Mouse (Mus musculus) hindbrain, embryonic 16.5 days (tissue): ENCODE results near the gene Olfr1313. TPM values are rescaled to one million over a fixed set of nuclear protein-coding genes. Genes with fewer than 3 reads are reported as not detected.
"Not testable (repeated sequence)": the region's sequence is repeated elsewhere in the genome, so short reads cannot be mapped to it uniquely, and the experiment has no call there.

Experiments
- ATAC-seq: fragments of 200-750 bp; cut with Nextera tagmentation; 2 replicates; pipeline ENCODE4 v1.8.0; 2017; ENCODE audit warnings: moderate TSS enrichment, moderate library complexity
- H3K27ac ChIP-seq: fragments of 300-500 bp; sonication (generic); 2 replicates; pipeline ENCODE4 v1.5.1; 2014; ENCODE audit warnings: low read depth, mild to moderate bottlenecking, control low read depth, low read length, moderate library complexity
- H3K27me3 ChIP-seq: fragments of 300-500 bp; sonication (generic); replicated peaks from 2 replicates; pipeline ENCODE4 v1.6.1; 2014; ENCODE audit warnings: low read length; ENCODE audit not compliant: control insufficient read depth, insufficient read depth
- H3K36me3 ChIP-seq: fragments of 300-500 bp; sonication (generic); 2 replicates; pipeline ENCODE4 v1.6.1; 2014; ENCODE audit warnings: mild to moderate bottlenecking, low read length, moderate library complexity, mixed read lengths; ENCODE audit not compliant: control insufficient read depth, insufficient read depth
- H3K4me1 ChIP-seq: fragments of 300-500 bp; sonication (generic); 2 replicates; pipeline ENCODE4 v1.6.1; 2014; ENCODE audit warnings: low read depth, low read length; ENCODE audit not compliant: control insufficient read depth, insufficient read depth
- H3K4me2 ChIP-seq: fragments of 300-500 bp; sonication (generic); 2 replicates; pipeline ENCODE4 v1.6.1; 2014; ENCODE audit warnings: mild to moderate bottlenecking, low read length, control low read depth, moderate library complexity
- H3K4me3 ChIP-seq: fragments of 300-500 bp; sonication (generic); 2 replicates; pipeline ENCODE4 v1.5.1; 2014; ENCODE audit warnings: mild to moderate bottlenecking, low read length, control low read depth, moderate library complexity
- H3K9ac ChIP-seq: fragments of 300-500 bp; sonication (generic); 2 replicates; pipeline ENCODE4 v1.6.1; 2014; ENCODE audit warnings: low read depth, mild to moderate bottlenecking, control low read depth, low read length, moderate library complexity
- H3K9me3 ChIP-seq: fragments of 300-500 bp; sonication (generic); 2 replicates; pipeline ENCODE4 v1.6.1; 2014; ENCODE audit warnings: mild to moderate bottlenecking, low read length, moderate library complexity; ENCODE audit not compliant: control insufficient read depth
- WGBS: fragments of 180-500 bp; shearing (Covaris S2); extraction: QIAGEN DNeasy Blood & Tissue Kit; methylation state at CpG from one replicate; pipeline ENCODE4 v1.1.7; 2014; 5-methylcytosine and 5-hydroxymethylcytosine counted together
- polyA plus RNA-seq: library from polyadenylated mRNA; unstranded; fragments of >200 nt; fragmentation: Nextera tagmentation; extraction: Ambion mirVana; gene quantifications from 2 replicates; pipeline ENCODE4 v1.2.1, GENCODE M21; 2015

Olfr1313 gene
- polyA plus RNA-seq = not detected in 2 replicates

- no peak within 1 kb of the TSS for H3K4me3 ChIP-seq
- no peaks in the 10 kb centered on the region for H3K4me1 ChIP-seq
- no peaks in the 10 kb centered on the region for H3K27me3 ChIP-seq
- no peak for ATAC-seq
- H3K9ac ChIP-seq = no peak within 1 kb of the TSS
- H3K9me3 ChIP-seq = no peaks in the 10 kb centered on the region
- H3K4me2 ChIP-seq = no peak within 1 kb of the TSS
- H3K27ac ChIP-seq = no peak within 1 kb of the TSS
- no peaks in the 10 kb centered on the region for H3K36me3 ChIP-seq
These were observed at the start of gene Olfr1313 for GRCm38 (mm10) chr2:112077743-112078142. TSS of gene Olfr1313 (minus strand) at chr2:112077843.

- no peaks in the 10 kb centered on the region for H3K4me1 ChIP-seq
- H3K4me2 ChIP-seq = no peak within 1 kb of the TSS
- no peaks in the 10 kb centered on the region for H3K36me3 ChIP-seq
- no peak within 1 kb of the TSS for H3K4me3 ChIP-seq
- no peaks in the 10 kb centered on the region for H3K9me3 ChIP-seq
- WGBS = 77% methylated on average over 1 of the region's 1 CpGs
- no peak within 1 kb of the TSS for H3K9ac ChIP-seq
- no peaks in the 10 kb centered on the region for H3K27me3 ChIP-seq
- H3K27ac ChIP-seq = no peak within 1 kb of the TSS
- no peak for ATAC-seq
These were observed 37.7 kb upstream of the Olfr1313 start, which contains the start of gene Olfr1315-ps1 for GRCm38 (mm10) chr2:112115340-112115739. TSS of gene Olfr1315-ps1 (minus strand) at chr2:112115440.

- no peak for ATAC-seq
- no peaks in the 10 kb centered on the region for H3K4me1 ChIP-seq
- H3K27me3 ChIP-seq = no peaks in the 10 kb centered on the region
- H3K36me3 ChIP-seq = no peaks in the 10 kb centered on the region
- H3K9me3 ChIP-seq = no peaks in the 10 kb centered on the region
- H3K27ac ChIP-seq = no peak within 1 kb of the TSS
- H3K4me3 ChIP-seq = no peak within 1 kb of the TSS
- H3K4me2 ChIP-seq = no peak within 1 kb of the TSS
- no peak within 1 kb of the TSS for H3K9ac ChIP-seq
These were observed 19.0 kb upstream of the Olfr1313 start, which contains the start of gene Olfr1314 for GRCm38 (mm10) chr2:112096681-112097080. TSS of gene Olfr1314 (minus strand) at chr2:112096781.

- no peak within 1 kb of the TSS for H3K27ac ChIP-seq
- H3K4me2 ChIP-seq = no peak within 1 kb of the TSS
- H3K9ac ChIP-seq = no peak within 1 kb of the TSS
- WGBS = 30% methylated on average over 1 of the region's 1 CpGs
- no peaks in the 10 kb centered on the region for H3K4me1 ChIP-seq
- no peaks in the 10 kb centered on the region for H3K9me3 ChIP-seq
- no peaks in the 10 kb centered on the region for H3K27me3 ChIP-seq
- no peak within 1 kb of the TSS for H3K4me3 ChIP-seq
- no peaks in the 10 kb centered on the region for H3K36me3 ChIP-seq
- ATAC-seq = no peak
These were observed 27.5 kb downstream of the Olfr1313 start, which contains the start of gene Olfr1312 for GRCm38 (mm10) chr2:112050138-112050537. TSS of gene Olfr1312 (minus strand) at chr2:112050238.

- 53% methylated on average over 6 of the region's 6 CpGs for WGBS
- ATAC-seq, H3K36me3 ChIP-seq: not testable (repeated sequence)
These were observed 50.7 kb downstream of the Olfr1313 start for GRCm38 (mm10) chr2:112026971-112027370.

GRCm38 (mm10) chr2:112024312-112024711 lies 53.3 kb downstream of the Olfr1313 start, which contains the start of gene Olfr1311:
TSS of gene Olfr1311 (minus strand) at chr2:112024412.
- no peak within 1 kb of the TSS for H3K27ac ChIP-seq
- no peak within 1 kb of the TSS for H3K4me3 ChIP-seq

More at GRCm38 (mm10) chr2:112026971-112027370, 50.7 kb downstream of the Olfr1313 start:
- H3K4me3 ChIP-seq, H3K4me1 ChIP-seq, H3K9ac ChIP-seq, H3K4me2 ChIP-seq, H3K9me3 ChIP-seq, H3K27me3 ChIP-seq, H3K27ac ChIP-seq: not testable (repeated sequence)

More at GRCm38 (mm10) chr2:112024312-112024711, 53.3 kb downstream of the Olfr1313 start, which contains the start of gene Olfr1311:
- Histone ChIP-seq H3K4me2 (no peak within 1 kb of the TSS), H3K4me1 (no peaks in the 10 kb centered on the region), H3K9me3 (no peaks in the 10 kb centered on the region), H3K27me3 (no peaks in the 10 kb centered on the region), H3K9ac (no peak within 1 kb of the TSS), H3K36me3 (no peaks in the 10 kb centered on the region)
- WGBS = 94% methylated on average over 2 of the region's 2 CpGs
- no peak for ATAC-seq

Other genes with a start within 250 kb of the Olfr1313 start
- not detected in 2 replicates for gene Olfr1305, start 200.7 kb downstream of the Olfr1313 start, polyA plus RNA-seq
- gene Olfr1306, start 161.6 kb downstream of the Olfr1313 start, polyA plus RNA-seq = not detected in 2 replicates
- 0.01 TPM in 1 of 2 replicates, not detected in the other for gene Olfr1307, start 128.4 kb downstream of the Olfr1313 start, polyA plus RNA-seq
- not detected in 2 replicates for gene Olfr1308, start 112.9 kb downstream of the Olfr1313 start, polyA plus RNA-seq
- gene Olfr1309, start 87.6 kb downstream of the Olfr1313 start, polyA plus RNA-seq = not detected in 2 replicates
- not detected in 2 replicates for gene Olfr1310, start 65.1 kb downstream of the Olfr1313 start, polyA plus RNA-seq
- gene Olfr1311, start 53.4 kb downstream of the Olfr1313 start, polyA plus RNA-seq = not detected in 2 replicates
- gene Olfr1312, start 27.6 kb downstream of the Olfr1313 start, polyA plus RNA-seq = not detected in 2 replicates
- gene Olfr1314, start 18.9 kb upstream of the Olfr1313 start, polyA plus RNA-seq = not detected in 2 replicates
- gene Olfr1315-ps1, start 37.6 kb upstream of the Olfr1313 start, polyA plus RNA-seq = not detected in 2 replicates
- not detected in 2 replicates for gene Olfr1316, start 57.1 kb upstream of the Olfr1313 start, polyA plus RNA-seq
- gene Olfr1317, start 62.5 kb upstream of the Olfr1313 start, polyA plus RNA-seq = not detected in 2 replicates
- 0.04 and 0.10 TPM in 2 replicates for gene Olfr1318, start 76.4 kb upstream of the Olfr1313 start, polyA plus RNA-seq
- 28.5 and 32.4 TPM in 2 replicates for gene Lpcat4, start 161.6 kb upstream of the Olfr1313 start, polyA plus RNA-seq
- 0.04 TPM in 1 of 2 replicates, not detected in the other for gene Nutm1, start 181.4 kb upstream of the Olfr1313 start, polyA plus RNA-seq
- gene Nop10, start 184.1 kb upstream of the Olfr1313 start, polyA plus RNA-seq = 165 and 189 TPM in 2 replicates
- 14.7 and 17.5 TPM in 2 replicates for gene Slc12a6, start 188.0 kb upstream of the Olfr1313 start, polyA plus RNA-seq
- gene Gm21985, start 188.5 kb upstream of the Olfr1313 start, polyA plus RNA-seq = not detected in 2 replicates